Mouse (Mus musculus) 416B (cell line): ENCODE measurements around the gene 5330417C22Rik.
"Not testable (repeated sequence)": the region's sequence is repeated elsewhere in the genome, so short reads cannot be mapped to it uniquely, and the experiment has no call there.

ENCODE experiments used
- DNase-seq: peaks from one replicate; pipeline ENCODE4 v3.0.0; 2011; ENCODE audit warnings: low read depth

The 5330417C22Rik gene

GRCm38 (mm10) chr3:108533114-108533885 lies 3.0 kb downstream of the 5330417C22Rik start:
- peak; percentile 84 for DNase-seq

DNA sequence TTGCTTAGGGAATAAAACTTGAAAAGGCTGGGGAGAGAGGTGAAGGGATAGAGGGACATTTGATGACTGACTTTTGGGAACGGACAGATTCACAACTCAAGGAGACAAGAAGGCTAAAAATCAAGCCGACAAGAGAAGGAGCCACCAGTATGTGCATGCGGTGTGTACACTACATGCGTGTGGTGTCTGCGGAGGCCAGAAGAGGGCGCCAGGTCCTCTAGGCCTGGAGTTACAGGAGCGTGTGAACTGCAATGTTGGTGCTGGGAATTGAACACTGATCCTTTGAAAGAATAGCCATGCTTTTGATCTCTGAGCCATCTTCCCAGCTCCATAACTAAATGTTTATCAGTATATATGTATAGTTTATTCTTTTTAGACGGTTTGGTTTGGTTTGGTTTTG lies 7.8 kb downstream of the 5330417C22Rik start:
- DNase-seq = no peak

DNA sequence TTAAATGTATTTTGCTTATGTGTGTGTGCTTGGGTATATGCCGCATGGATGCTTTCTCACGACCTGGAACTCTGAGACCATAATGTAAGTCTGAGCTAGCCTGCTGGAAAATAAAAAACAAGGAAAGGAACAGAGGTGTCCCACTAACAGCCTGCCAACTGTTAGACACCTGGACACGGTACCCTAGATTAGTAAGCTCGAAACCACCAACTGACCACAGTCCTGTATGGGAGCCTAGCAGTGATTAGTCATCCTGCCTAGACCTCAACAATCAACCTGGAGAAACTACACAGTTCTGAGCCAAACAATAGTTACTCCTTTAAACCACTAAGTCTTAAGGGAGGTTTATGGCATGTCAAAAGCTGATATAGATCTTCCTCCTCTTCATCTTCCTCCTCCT lies 12.9 kb downstream of the 5330417C22Rik start:
- DNase-seq = peak; percentile 69

GRCm38 (mm10) chr3:108518276-108518675 lies 18.1 kb downstream of the 5330417C22Rik start:
- no peak for DNase-seq

DNA sequence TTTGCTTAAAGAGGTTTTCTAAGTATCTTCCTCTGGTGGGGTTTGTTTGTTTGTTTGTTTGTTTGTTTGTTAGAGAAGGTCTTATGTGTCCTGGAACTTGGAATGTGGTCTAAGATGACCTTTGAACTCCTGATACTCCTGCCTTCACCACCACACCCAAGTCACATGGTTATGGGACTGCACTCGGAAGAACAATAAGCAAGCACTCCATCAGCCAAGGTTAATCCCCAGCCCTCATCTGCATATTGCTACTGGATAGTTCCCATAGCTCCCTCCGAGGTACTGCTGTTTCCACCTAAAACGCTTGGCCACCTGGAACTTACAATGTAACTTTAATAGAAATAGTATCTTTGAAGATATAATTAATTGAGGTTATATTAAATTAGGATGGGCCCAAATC lies 22.9 kb downstream of the 5330417C22Rik start:
- DNase-seq = no peak

DNA sequence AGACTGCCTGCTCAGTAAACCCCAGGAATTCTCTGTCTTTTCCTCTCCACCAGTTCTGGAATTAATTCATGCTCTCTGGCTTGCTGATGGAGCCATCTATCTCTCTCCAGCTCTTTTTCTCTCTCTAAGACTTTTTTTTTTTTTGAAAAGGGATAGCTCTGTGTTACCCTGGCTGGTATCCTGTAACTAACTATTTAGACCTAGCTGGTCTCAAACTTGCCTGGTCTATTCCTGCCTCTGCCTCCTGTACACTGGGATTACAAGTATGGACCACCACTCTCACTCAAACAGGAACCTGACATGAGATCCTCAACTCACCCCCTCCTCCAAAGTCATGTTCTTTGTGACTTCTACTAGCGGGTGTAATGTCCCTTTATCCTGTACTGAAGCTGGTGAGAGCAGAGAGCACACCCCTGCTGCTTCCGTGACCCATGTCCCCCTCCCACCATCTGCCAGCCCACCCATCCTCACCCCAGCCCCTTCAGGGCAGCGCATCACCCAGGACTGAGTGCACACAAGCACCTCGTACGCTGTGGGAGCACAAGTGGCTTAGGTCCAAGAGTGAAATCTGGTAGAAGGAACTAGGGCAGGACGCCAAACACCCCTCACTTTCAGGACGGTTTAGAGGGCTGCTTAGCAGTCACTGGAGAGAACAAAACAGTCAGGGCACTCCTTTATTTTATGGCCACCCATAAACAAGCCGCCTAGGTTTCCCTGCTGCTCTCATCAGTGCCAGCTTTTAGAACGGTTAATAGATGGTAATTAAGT lies 25.4 kb downstream of the 5330417C22Rik start:
- no peak for DNase-seq

GRCm38 (mm10) chr3:108510156-108510555 lies 26.2 kb downstream of the 5330417C22Rik start:
- DNase-seq = no peak

DNA sequence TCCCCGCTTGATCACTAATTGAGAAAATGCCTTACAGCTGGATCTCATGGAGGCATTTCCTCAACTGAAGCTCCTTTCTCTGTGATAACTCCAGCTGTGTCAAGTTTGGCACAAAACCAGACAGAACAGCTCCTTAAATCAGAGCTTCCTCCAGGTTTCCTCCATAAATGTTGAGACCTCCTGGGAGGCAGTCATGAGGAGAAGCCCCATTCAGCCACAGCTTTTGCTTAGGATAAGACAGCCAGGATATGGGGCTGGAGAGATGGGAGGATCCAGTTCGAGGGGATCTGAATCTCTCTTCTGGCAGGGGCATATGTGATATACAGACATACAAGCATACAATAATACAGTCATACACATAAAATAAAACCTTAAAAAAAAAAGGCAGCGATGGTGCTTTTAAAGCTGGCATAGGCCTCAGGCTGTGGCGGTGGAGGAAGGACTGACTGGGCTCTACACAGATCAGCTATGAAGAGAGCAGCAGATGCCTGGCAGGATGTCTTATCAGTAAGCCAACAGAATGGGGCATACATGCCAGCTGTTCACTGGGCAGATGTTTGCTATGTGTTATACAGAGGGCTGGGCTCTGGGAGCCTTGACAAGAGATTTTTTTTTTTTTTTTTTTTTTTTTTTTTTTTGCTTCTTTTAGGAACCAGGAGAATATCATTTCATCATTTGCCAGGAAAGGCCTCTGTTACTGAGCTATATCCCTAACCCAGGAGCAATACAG lies 27.4 kb downstream of the 5330417C22Rik start:
- DNase-seq = peak; percentile 75

- peak; percentile 36 for DNase-seq
Observed at GRCm38 (mm10) chr3:108503908-108504307, 32.4 kb downstream of the 5330417C22Rik start.

DNA sequence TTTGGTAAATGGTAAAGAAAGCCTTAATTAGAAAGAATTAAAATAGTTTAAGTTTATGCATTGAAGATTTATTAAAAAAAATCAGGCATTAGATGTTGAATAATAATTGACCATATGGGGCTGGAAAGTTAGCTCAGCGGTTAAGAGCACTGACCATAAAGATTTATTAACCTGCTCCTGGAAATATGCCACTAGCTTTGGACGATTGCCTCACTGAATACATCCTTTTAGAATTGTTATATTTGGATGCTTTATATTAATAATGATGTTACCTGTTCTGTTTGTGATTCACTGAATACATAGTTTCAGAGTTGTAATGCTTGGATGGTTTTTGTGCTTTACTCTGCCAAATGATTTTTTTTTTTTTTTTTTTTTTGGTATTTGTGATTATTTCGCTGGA lies 34.9 kb downstream of the 5330417C22Rik start:
- not testable (repeated sequence) for DNase-seq

GRCm38 (mm10) chr3:108499826-108500225 lies 36.5 kb downstream of the 5330417C22Rik start:
- DNase-seq = no peak

DNA sequence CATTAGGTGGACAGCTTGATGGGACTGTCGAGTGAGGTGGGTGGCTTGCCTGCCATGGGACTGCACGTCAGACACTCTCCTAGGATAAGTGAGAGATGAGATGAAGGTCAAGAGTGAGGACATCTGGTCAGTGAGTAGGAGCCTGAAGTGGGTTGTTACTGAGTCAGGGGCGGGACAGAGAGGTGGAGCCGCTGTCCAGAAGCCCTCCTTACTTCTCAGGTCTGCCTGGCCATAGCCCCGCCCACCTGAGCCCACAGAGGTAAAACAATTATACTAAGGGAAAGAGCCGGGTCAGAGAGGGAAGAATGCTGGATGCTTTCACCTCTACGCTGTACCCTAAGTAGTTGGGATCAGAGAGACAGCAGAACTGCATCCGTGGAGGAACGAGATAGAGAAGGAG lies 38.7 kb downstream of the 5330417C22Rik start:
- no peak for DNase-seq

DNA sequence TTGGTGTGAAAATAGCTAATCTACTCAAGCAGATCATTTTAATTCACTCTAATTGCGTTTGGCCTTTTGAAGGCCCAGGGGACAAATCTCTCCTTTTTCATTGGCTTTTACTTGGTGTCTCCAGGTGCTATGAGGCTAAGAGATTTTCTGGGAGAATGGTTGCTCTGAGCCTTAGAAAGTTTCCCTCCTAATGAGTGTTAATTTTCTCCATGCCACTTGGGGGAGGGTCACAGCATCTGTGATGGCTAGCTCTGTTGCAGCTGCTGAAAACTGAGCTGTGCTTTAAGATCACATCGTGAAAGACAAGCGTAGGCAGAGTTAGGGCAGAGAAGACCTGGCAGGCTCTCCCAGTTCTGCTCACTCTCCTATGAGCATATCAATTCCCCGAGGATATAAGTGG lies 40.9 kb downstream of the 5330417C22Rik start:
- DNase-seq = no peak

GRCm38 (mm10) chr3:108494861-108495474 lies 41.4 kb downstream of the 5330417C22Rik start:
- no peak for DNase-seq

- peak; percentile 59 for DNase-seq
Observed at GRCm38 (mm10) chr3:108489968-108490367, 46.4 kb downstream of the 5330417C22Rik start.

- DNase-seq = no peak
Observed at GRCm38 (mm10) chr3:108484749-108485148, 51.6 kb downstream of the 5330417C22Rik start.

- DNase-seq = no peak
Observed at GRCm38 (mm10) chr3:108478800-108479199, 57.5 kb downstream of the 5330417C22Rik start.

DNA sequence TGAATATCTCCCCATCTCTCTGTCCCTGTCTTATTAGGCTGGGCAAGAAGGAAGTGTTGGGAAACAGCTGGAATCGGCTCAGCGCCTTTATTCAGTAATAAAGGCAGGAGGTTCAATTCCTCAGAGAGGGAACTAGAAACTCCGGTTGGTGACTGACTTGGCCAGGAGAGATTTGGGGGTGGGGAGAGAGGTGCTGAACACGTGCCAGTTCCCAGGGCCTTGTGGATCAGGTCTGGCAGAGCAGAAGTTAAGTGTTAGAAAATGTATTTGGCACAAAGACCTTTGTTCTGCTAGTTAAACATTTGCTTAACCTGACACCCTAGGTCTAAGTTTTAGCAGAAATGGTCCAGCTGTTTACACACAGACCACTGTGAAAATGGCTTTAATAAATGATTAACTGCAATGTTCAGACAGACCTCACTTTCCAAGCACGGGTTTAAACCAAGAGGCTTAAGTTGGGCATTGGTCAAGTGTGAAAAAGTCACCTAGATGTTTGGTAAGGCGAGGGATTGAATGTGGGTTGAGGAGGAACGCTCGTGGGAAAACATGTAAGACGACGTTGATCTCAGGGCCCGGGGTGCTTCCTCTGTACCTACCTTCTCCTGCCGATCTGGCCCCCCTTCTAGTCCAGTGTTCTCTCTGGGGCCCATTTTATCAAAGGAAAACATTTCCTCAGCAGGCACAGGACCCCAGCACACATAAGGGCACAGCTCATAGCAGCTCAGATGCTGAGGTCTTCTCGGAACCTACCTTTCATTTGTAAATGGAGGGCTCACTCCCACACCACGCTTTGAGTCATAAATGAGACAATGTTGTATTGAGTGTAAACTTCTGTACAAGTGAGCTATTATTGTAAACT lies 59.3 kb downstream of the 5330417C22Rik start:
- DNase-seq = no peak

DNA sequence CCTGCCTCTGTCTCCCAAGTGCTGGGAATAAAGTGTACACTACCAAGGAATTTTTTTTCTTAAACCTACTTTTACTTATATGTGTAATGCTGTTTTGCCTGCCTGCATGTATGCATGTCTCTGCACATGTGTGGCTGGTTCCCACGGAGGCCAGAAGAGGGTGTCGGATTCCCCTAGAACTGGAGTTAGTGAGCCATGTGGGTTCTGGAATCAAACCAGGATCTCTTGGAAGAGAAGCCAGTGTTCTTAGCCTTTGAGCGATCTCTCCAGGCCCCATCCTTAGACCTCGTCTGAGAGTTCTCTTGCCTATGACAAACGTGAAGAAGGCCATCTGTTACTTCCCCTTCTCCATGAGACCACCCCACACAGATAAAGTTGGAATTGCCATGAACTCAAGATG lies 60.8 kb downstream of the 5330417C22Rik start:
- no peak for DNase-seq

DNA sequence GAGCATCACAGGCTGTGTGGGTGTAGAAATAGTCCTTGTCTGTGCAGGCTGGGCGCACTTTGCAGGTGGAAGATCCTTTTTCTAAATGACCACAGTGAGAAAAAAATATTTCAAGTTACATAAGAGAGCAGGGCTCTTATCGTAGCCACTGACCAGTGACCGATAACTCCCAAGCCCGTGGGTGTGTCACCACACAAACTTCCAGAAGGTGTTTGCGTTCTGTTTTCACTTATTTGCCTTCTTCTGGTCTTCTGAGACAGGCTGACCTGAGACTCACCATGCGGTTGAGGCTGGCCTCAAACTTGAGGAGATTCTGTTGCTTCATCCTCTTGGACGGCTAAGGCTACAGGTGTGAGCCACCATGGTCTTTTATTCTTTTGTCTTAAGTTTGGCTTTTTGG lies 61.4 kb downstream of the 5330417C22Rik start:
- no peak for DNase-seq

DNA sequence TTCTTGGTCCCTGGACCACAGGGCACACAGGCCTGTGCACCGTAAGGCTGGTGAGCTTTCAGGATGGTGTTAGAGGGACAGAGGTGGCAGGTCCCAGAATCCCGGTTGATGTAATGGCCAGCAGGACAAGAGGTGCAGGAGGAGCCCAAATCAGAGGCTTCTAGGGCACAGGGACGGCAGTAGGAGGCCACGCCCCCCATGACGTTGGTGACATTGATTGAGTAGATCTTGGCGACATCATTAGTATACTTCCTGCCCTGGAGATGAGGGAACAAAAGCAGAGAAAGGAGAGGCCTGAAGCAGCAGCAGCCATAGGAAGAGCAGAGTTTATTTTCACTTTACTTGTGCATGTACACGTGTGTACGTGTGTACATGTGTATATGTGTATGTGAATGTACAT lies 68.6 kb downstream of the 5330417C22Rik start:
- peak; percentile 68 for DNase-seq
